Mouse (Mus musculus) ES-Bruce4 (cell line): ENCODE results near the gene Smox. TPM values are rescaled to one million over a fixed set of nuclear protein-coding genes. Genes with fewer than 3 reads are reported as not detected.

Source experiments
- H3K27ac ChIP-seq: 2 replicates; pipeline ENCODE4 v1.5.1; 2012; ENCODE audit warnings: low read length, inconsistent platforms; ENCODE audit not compliant: insufficient read depth
- H3K27me3 ChIP-seq: 2 replicates; pipeline ENCODE4 v1.6.1; 2012; ENCODE audit warnings: mild to moderate bottlenecking, low read length, inconsistent platforms; ENCODE audit not compliant: control insufficient read depth, poor library complexity, insufficient read depth, severe bottlenecking
- H3K36me3 ChIP-seq: 2 replicates; pipeline ENCODE4 v1.6.1; 2012; ENCODE audit warnings: inconsistent platforms, mild to moderate bottlenecking, low read length, moderate library complexity; ENCODE audit not compliant: control insufficient read depth, poor library complexity, insufficient read depth, severe bottlenecking
- H3K4me1 ChIP-seq: one replicate; pipeline ENCODE4 v1.8.1; 2011; ENCODE audit warnings: low read length; ENCODE audit not compliant: control insufficient read depth, insufficient read depth
- H3K4me3 ChIP-seq: 2 replicates; pipeline ENCODE4 v1.5.1; 2011; ENCODE audit warnings: low read depth, mild to moderate bottlenecking, low read length
- H3K9ac ChIP-seq: 2 replicates; pipeline ENCODE4 v1.6.1; 2012; ENCODE audit warnings: low read depth, mild to moderate bottlenecking, inconsistent platforms; ENCODE audit not compliant: poor library complexity, severe bottlenecking
- H3K9me3 ChIP-seq: replicated peaks from 2 replicates; pipeline ENCODE4 v1.6.1; 2012; ENCODE audit warnings: mild to moderate bottlenecking, low read length, inconsistent platforms; ENCODE audit not compliant: control insufficient read depth, poor library complexity, insufficient read depth, severe bottlenecking
- CTCF ChIP-seq: IDR thresholded peaks from one replicate; pipeline ENCODE4 v1.8.1; 2011; ENCODE audit warnings: low read depth, low read length
- EP300 ChIP-seq: IDR thresholded peaks from 2 replicates; pipeline ENCODE4 v1.6.1; 2011; ENCODE audit warnings: low read depth, low read length; ENCODE audit not compliant: insufficient read depth
- POLR2A ChIP-seq: IDR thresholded peaks from one replicate; pipeline ENCODE4 v1.8.1; 2011; ENCODE audit warnings: low read length; ENCODE audit not compliant: insufficient read depth
- polyA plus RNA-seq: library from polyadenylated mRNA; stranded (reverse); fragments of >200 nt; gene quantifications from 2 replicates; pipeline ENCODE4 v1.2.4, GENCODE M21; 2011; ENCODE audit warnings: low read depth; ENCODE audit not compliant: missing spikeins, insufficient read depth, insufficient read length

The Smox gene
- polyA plus RNA-seq, 1 experiment = 18.2 TPM

- Histone ChIP-seq H3K9ac (peak overlapping the region; percentile 14), H3K36me3 (no peaks in the 10 kb centered on the region), H3K9me3 (no peaks in the 10 kb centered on the region), H3K27ac (peak overlapping the region; percentile 52), H3K27me3 (no peaks in the 10 kb centered on the region), H3K4me1 (peaks cover 6% of the 10 kb centered on the region), H3K4me3 (peak overlapping the region; percentile 20)
- TF ChIP-seq CTCF (no peak), POLR2A (no peak)
These were observed 19.2 kb downstream of the Smox start for GRCm38 (mm10) chr2:131510531-131510930.

- Histone ChIP-seq H3K27me3 (no peaks in the 10 kb centered on the region), H3K9ac (no peak overlapping the region), H3K27ac (no peak overlapping the region), H3K9me3 (no peaks in the 10 kb centered on the region), H3K36me3 (no peaks in the 10 kb centered on the region; the same call in 1 of the 2 replicates), H3K4me3 (no peak overlapping the region), H3K4me1 (no peaks in the 10 kb centered on the region)
- TF ChIP-seq POLR2A (no peak), EP300 (no peak), CTCF (no peak)
These were observed 22.2 kb downstream of the Smox start for GRCm38 (mm10) chr2:131513477-131513876.

GRCm38 (mm10) chr2:131514055-131514621 lies 22.8 kb downstream of the Smox start:
- TF ChIP-seq EP300 (no peak), CTCF (no peak), POLR2A (no peak)
- Histone ChIP-seq H3K9me3 (no peaks in the 10 kb centered on the region), H3K27me3 (no peaks in the 10 kb centered on the region), H3K36me3 (no peaks in the 10 kb centered on the region; the same call in 1 of the 2 replicates), H3K27ac (no peak overlapping the region), H3K4me1 (no peaks in the 10 kb centered on the region), H3K4me3 (no peak overlapping the region), H3K9ac (no peak overlapping the region)

GRCm38 (mm10) chr2:131517550-131517949 lies 26.3 kb downstream of the Smox start:
- TF ChIP-seq EP300 (no peak), POLR2A (no peak), CTCF (no peak)
- Histone ChIP-seq H3K36me3 (no peaks in the 10 kb centered on the region; the same call in 1 of the 2 replicates), H3K4me1 (no peaks in the 10 kb centered on the region)

GRCm38 (mm10) chr2:131518790-131519189 lies 27.5 kb downstream of the Smox start:
- no peaks in the 10 kb centered on the region for H3K27me3 ChIP-seq
- no peak overlapping the region for H3K4me3 ChIP-seq
- TF ChIP-seq EP300 = no peak
- no peaks in the 10 kb centered on the region for H3K9me3 ChIP-seq
- no peak overlapping the region for H3K27ac ChIP-seq
- no peaks in the 10 kb centered on the region; the same call in 1 of the 2 replicates for H3K36me3 ChIP-seq
- H3K9ac ChIP-seq = no peak overlapping the region
- no peaks in the 10 kb centered on the region for H3K4me1 ChIP-seq

More at GRCm38 (mm10) chr2:131517550-131517949, 26.3 kb downstream of the Smox start:
- H3K9ac ChIP-seq = no peak overlapping the region
- H3K27ac ChIP-seq = no peak overlapping the region
- H3K27me3 ChIP-seq = no peaks in the 10 kb centered on the region
- no peak overlapping the region for H3K4me3 ChIP-seq
- H3K9me3 ChIP-seq = no peaks in the 10 kb centered on the region

GRCm38 (mm10) chr2:131520743-131521142 lies 29.4 kb downstream of the Smox start:
- Histone ChIP-seq H3K9ac (no peak overlapping the region), H3K27me3 (no peaks in the 10 kb centered on the region), H3K4me3 (no peak overlapping the region), H3K36me3 (no peaks in the 10 kb centered on the region; the same call in 1 of the 2 replicates), H3K27ac (no peak overlapping the region), H3K4me1 (no peaks in the 10 kb centered on the region), H3K9me3 (no peaks in the 10 kb centered on the region)
- TF ChIP-seq CTCF (no peak), EP300 (no peak), POLR2A (no peak)
